Mouse (Mus musculus) retina, postnatal 1 day (tissue): ENCODE results near the gene Gp1bb.

ENCODE experiments used
- DNase-seq: peaks from one replicate; pipeline ENCODE4 v3.0.0-alpha.2; 2012

Gp1bb gene

GRCm38 (mm10) chr16:18622019-18622418, at the start of gene Gp1bb:
Gene Gp1bb, minus strand, starts transcription at chr16:18622403.
- DNase-seq = peak; percentile 52

GRCm38 (mm10) chr16:18669914-18670313, 47.7 kb upstream of the Gp1bb start:
- no peak for DNase-seq

GRCm38 (mm10) chr16:18658597-18658996, 36.4 kb upstream of the Gp1bb start:
- DNase-seq = no peak

GRCm38 (mm10) chr16:18655372-18656098, 33.3 kb upstream of the Gp1bb start:
- no peak for DNase-seq

- no peak for DNase-seq
These were observed 31.3 kb upstream of the Gp1bb start for GRCm38 (mm10) chr16:18653290-18654160.

GRCm38 (mm10) chr16:18649126-18649525, 26.9 kb upstream of the Gp1bb start:
- no peak for DNase-seq

- DNase-seq = no peak
These were observed 23.1 kb upstream of the Gp1bb start for GRCm38 (mm10) chr16:18645329-18645728.

- DNase-seq = no peak
These were observed 22.3 kb upstream of the Gp1bb start for GRCm38 (mm10) chr16:18644485-18644884.

GRCm38 (mm10) chr16:18643406-18643998, 21.3 kb upstream of the Gp1bb start:
- no peak for DNase-seq

GRCm38 (mm10) chr16:18642897-18643296, 20.7 kb upstream of the Gp1bb start:
- DNase-seq = no peak

GRCm38 (mm10) chr16:18642291-18642690, 20.1 kb upstream of the Gp1bb start:
- DNase-seq = no peak

GRCm38 (mm10) chr16:18639382-18639929, 17.3 kb upstream of the Gp1bb start:
- no peak for DNase-seq

GRCm38 (mm10) chr16:18638396-18638795, 16.2 kb upstream of the Gp1bb start:
- DNase-seq = no peak

GRCm38 (mm10) chr16:18636804-18637203, 14.6 kb upstream of the Gp1bb start:
- no peak for DNase-seq

- DNase-seq = no peak
These were observed 14.2 kb upstream of the Gp1bb start for GRCm38 (mm10) chr16:18636401-18636800.

- DNase-seq = no peak
These were observed 11.1 kb upstream of the Gp1bb start for GRCm38 (mm10) chr16:18633333-18633732.

GRCm38 (mm10) chr16:18632816-18633215, 10.6 kb upstream of the Gp1bb start:
- no peak for DNase-seq

- no peak for DNase-seq
These were observed 9.9 kb upstream of the Gp1bb start for GRCm38 (mm10) chr16:18632059-18632458.

GRCm38 (mm10) chr16:18631141-18631540, 8.9 kb upstream of the Gp1bb start:
- no peak for DNase-seq

- DNase-seq = no peak
These were observed 8.1 kb upstream of the Gp1bb start for GRCm38 (mm10) chr16:18630291-18630690.

GRCm38 (mm10) chr16:18629390-18630231, 7.4 kb upstream of the Gp1bb start, which contains the start of gene Sept5:
Gene Sept5, minus strand, starts transcription at chr16:18629954.
- DNase-seq = peak; percentile 89

- DNase-seq = no peak
These were observed 6.7 kb upstream of the Gp1bb start for GRCm38 (mm10) chr16:18628948-18629340.
